Mouse (Mus musculus) regulatory T cell (primary cell): Measurements from ENCODE around the gene Gm17727.
"Not testable (repeated sequence)": the region's sequence is repeated elsewhere in the genome, so short reads cannot be mapped to it uniquely, and the experiment has no call there.

Experiments
- in situ Hi-C: fragments of 300-600 bp; cut with MboI, MseI; formaldehyde crosslinking; loops from one replicate; pipeline ENCODE4 v1.15.1; 2025; ENCODE audit warnings: high pct_unique_total_duplicates

Gm17727 gene

GRCm38 (mm10) chr9:35778009-35778408 is at the start of gene Gm17727:
TSS of gene Gm17727 (minus strand) at chr9:35778109.
- in situ Hi-C loops: no loop called here

GRCm38 (mm10) chr9:35817881-35818280 is 40.0 kb upstream of the Gm17727 start:
- in situ Hi-C loops: not testable (repeated sequence)

GRCm38 (mm10) chr9:35798146-35798545 is 20.2 kb upstream of the Gm17727 start:
- in situ Hi-C loops: no loop called here

- in situ Hi-C loops: no loop called here
Observed at GRCm38 (mm10) chr9:35790001-35790400, 12.1 kb upstream of the Gm17727 start, which contains the start of the genes Gm27235 and D730048I06Rik. TSS of gene Gm27235 (minus strand) at chr9:35790101. TSS of gene D730048I06Rik (minus strand) at chr9:35790112.

- in situ Hi-C loops: no loop called here
Observed at GRCm38 (mm10) chr9:35756843-35757242, 21.1 kb downstream of the Gm17727 start.

- in situ Hi-C loops: loop anchor here (10.0 kb wide), 1 partner anchor 1366 kb away; no protein-coding TSS in a partner anchor
Observed at GRCm38 (mm10) chr9:35740749-35741148, 37.2 kb downstream of the Gm17727 start, which contains the start of gene Gm17677. TSS of gene Gm17677 (plus strand) at chr9:35741049.
